Mouse (Mus musculus) T-helper 17 cell (primary cell): ENCODE results near the gene Wdr45.

Experiments used
- in situ Hi-C, 2 experiments: fragments of 300-600 bp; cut with MboI, MseI; formaldehyde crosslinking; loops; 1 replicate in 1 of 2; 2 replicates in 1 of 2; pipeline ENCODE4 v1.15.1; 2025; ENCODE audit warnings: high pct_unique_total_duplicates in 2 of 2

The Wdr45 gene

GRCm38 (mm10) chrX:7763631-7764393, 49.7 kb downstream of the Wdr45 start:
- in situ Hi-C loops: no loop called here

- in situ Hi-C loops: no loop called here
These were observed 50.6 kb downstream of the Wdr45 start for GRCm38 (mm10) chrX:7764657-7765280.

GRCm38 (mm10) chrX:7765281-7765670, 51.1 kb downstream of the Wdr45 start:
- in situ Hi-C loops: no loop called here

DNA sequence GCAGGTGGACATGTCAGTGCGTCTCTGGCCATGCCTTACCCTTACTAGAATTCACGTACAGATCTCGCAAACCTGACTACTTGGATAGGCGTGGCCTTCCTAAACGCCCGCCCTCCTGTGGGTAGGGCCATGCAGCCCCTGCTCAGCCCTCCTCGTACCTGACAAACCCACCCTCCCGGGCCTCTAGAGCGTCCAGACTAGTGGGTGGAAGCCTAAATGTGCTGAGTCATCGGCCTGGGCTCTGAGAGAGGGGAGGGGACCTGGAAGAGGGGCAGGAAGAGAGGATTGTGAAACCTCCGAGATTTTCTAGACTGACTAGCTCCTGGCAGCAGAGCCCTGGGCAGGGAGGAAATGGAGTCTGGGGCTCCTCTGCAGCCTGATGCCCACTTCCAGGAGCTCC, 51.6 kb downstream of the Wdr45 start:
- in situ Hi-C loops: no loop called here

GRCm38 (mm10) chrX:7769302-7770017, 55.3 kb downstream of the Wdr45 start:
- in situ Hi-C loops: no loop called here

DNA sequence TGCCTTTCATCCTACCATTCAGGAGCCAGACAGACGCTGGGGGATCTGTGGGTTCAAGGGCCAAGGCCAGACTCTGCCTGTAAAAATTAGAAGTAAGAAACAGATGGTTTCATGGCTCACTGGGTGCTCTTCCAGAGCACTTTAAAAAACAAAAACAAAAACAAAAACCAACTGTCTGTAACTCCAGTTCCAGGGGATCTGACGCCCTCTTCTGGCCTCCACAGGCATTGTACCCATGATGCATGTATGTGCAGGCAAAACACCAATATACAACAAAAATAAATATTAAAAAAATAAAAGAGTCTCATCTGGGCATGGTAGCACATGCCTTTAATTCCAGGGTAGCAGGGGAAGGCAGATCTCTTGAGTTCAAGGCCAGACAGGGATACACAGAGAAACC, 58.6 kb downstream of the Wdr45 start:
- in situ Hi-C loops: no loop called here

- in situ Hi-C loops: no loop called here
These were observed 61.5 kb downstream of the Wdr45 start for GRCm38 (mm10) chrX:7775501-7776205.

DNA sequence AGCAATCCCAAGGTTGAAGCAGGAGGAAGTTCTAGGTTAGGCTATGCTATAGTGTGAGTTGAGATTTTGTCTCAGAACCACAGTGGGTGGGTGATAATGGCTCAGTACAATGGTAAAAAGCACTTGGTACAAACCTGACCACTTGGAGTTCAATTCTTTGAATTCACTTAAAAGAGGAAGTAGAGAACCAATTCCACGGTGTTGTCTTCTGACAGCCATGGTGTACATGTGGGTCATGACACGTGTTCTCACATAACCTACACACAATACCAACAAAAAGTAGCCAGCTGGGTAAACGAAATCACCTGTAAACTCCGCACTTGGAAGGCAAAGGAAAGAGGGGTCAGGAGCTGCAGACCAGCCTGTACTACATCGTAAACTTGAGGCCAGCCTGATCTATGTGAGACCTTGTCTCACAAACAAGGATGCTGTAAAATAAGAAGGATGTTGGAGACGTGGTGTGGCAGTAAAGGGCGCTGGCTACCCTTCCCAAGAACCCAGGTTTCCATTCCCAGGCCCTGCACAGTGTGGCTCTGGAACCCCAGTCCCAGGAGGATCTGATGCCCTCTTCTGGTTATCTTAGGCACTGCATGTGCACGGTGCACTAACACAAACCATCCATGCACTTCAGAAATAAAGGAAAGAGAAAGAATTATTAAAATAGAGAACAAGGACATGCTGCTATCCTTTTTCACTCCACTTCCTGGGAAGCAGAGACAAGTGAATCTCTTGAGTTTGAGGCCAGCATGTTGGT, 62.4 kb downstream of the Wdr45 start:
- in situ Hi-C loops: no loop called here
